Mouse (Mus musculus) C2C12 (cell line): ENCODE measurements around the gene Larp7.

ENCODE experiments used
- CTCF ChIP-seq: IDR thresholded peaks from one replicate; pipeline ENCODE4 v1.5.1; 2011; ENCODE audit not compliant: control insufficient read depth, insufficient read depth, insufficient read length
- FOSL1 ChIP-seq: IDR thresholded peaks from one replicate; pipeline ENCODE4 v1.8.0; 2011; ENCODE audit warnings: mild to moderate bottlenecking, low read length; ENCODE audit not compliant: poor library complexity, insufficient read depth, severe bottlenecking
- MAX ChIP-seq: IDR thresholded peaks from one replicate; pipeline ENCODE4 v1.6.1; 2011; ENCODE audit warnings: mild to moderate bottlenecking, control low read depth
- USF1 ChIP-seq: IDR thresholded peaks from one replicate; pipeline ENCODE4 v1.6.1; 2011; ENCODE audit warnings: low read depth, mild to moderate bottlenecking, control low read depth, moderate library complexity

- TF ChIP-seq CTCF: no peak
- no peak for TF ChIP-seq MAX
- TF ChIP-seq USF1: no peak
- no peak for TF ChIP-seq FOSL1
Observed at GRCm38 (mm10) chr3:127530293-127530692, 22.9 kb downstream of the Larp7 start.
